8 mouse cellular contexts compared by ENCODE assay signal in the genomic region with DNA sequence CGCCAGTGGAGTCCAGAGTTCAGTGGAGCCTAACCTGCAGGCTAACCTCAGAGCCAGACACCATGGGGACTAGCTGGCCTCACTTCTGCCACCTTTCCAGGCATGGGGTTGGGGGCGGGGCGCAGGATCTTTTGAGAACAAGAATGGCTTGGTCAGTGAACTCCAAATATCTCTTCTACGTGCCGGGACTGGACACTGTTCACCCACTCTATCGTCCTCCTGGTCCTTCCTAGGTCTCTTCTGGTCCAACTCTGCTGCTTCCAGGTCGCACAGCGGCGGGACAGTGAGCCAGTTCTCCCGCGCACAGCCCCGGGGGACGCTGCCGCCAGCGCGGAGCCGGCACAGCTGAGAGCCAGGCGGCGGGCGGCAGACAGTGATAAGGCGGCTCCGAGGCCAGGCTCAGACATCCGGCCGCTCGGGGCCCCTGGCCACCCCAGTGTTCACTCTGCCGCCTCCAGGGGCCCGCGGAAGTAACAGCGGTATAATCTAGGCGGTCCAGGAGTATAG. TPM values are rescaled to one million over a fixed set of nuclear protein-coding genes. Genes with fewer than 3 reads are reported as not detected.
A peak's percentile ranks its signal among the peaks of the same experiment; 100 is the strongest.
DNase-seq lines count a peak whose midpoint lies in the region; ATAC-seq and TF ChIP-seq lines count a peak whose summit lies in the region.

No protein-coding gene starts in this region.

- peak overlapping the region; percentile 23 for H3K4me3 ChIP-seq in lung, embryonic 16.5 days (ENCODE audit: low read length)
- peak overlapping the region; percentile 34 for H3K4me3 ChIP-seq in small intestine, adult 2 months (ENCODE audit: low read depth, low read length)

- peak; percentile 42 for DNase-seq in R1 (ENCODE audit: low read depth, low spot score)
- DNase-seq in c-Kit-positive CD71-positive TER-119-negative erythroid progenitor cells, embryonic 14.5 days (ENCODE audit: low read depth) = peak; percentile 61
- DNase-seq in heart, adult 9 months (ENCODE audit: low spot score in 2 of 2) = peak; percentile 34 to 40
- peak; percentile 16 for DNase-seq in kidney, adult 9 months
- DNase-seq in cerebellum, adult 18-20 months = no peak
- no peak for DNase-seq in gastrocnemius, postnatal 4 days (ENCODE audit: low spot score in 2 of 2)

- peak overlapping the region; percentile 62 for H3K9ac ChIP-seq in lung, embryonic 16.5 days (ENCODE audit: low read length)

- H3K9me3 ChIP-seq in lung, embryonic 16.5 days (ENCODE audit: control insufficient read depth, low read length) = no peaks in the 10 kb centered on the region

- TF ChIP-seq CTCF in small intestine, adult 2 months (IDR thresholded peaks at IDR 0.05; ENCODE audit: extremely low read depth, insufficient read length, insufficient replicate concordance, low read depth, low read length) = no peak

- peak; percentile 81 for ATAC-seq in lung, embryonic 16.5 days (ENCODE audit: low read depth)

- no peak for TF ChIP-seq POLR2A in small intestine, adult 2 months (IDR thresholded peaks at IDR 0.05; ENCODE audit: low read depth, low read length)

- 4% methylated on average over 30 of the region's 30 CpGs for WGBS in lung, embryonic 16.5 days
- WGBS in small intestine, adult 2 months = 4% methylated on average over 30 of the region's 30 CpGs

- peak overlapping the region; percentile 25; the same call in 1 of the 2 replicates for H3K27ac ChIP-seq in lung, embryonic 16.5 days (ENCODE audit: low read length)
- H3K27ac ChIP-seq in small intestine, adult 2 months (ENCODE audit: insufficient read depth, low read depth, low read length) = no peak overlapping the region

- no peaks in the 10 kb centered on the region for H3K27me3 ChIP-seq in lung, embryonic 16.5 days (ENCODE audit: control insufficient read depth, insufficient read depth, low read depth, low read length)
- no peaks in the 10 kb centered on the region for H3K27me3 ChIP-seq in small intestine, adult 2 months (ENCODE audit: control insufficient read depth, insufficient read depth, low read length)

- H3K4me2 ChIP-seq in lung, embryonic 16.5 days (ENCODE audit: low read depth, low read length) = peak overlapping the region; percentile 54

- no peaks in the 10 kb centered on the region for H3K36me3 ChIP-seq in lung, embryonic 16.5 days (ENCODE audit: control insufficient read depth, insufficient read depth, low read length)
- H3K36me3 ChIP-seq in small intestine, adult 2 months (ENCODE audit: control insufficient read depth, insufficient read depth, low read length) = no peaks in the 10 kb centered on the region

- peaks cover 22% of the 10 kb centered on the region for H3K4me1 ChIP-seq in lung, embryonic 16.5 days (replicated peaks; ENCODE audit: control insufficient read depth, insufficient read depth, low read length)
- peaks cover 29% of the 10 kb centered on the region for H3K4me1 ChIP-seq in small intestine, adult 2 months (ENCODE audit: control insufficient read depth, insufficient read depth, insufficient read length, low read length)

RNA-seq across cellular contexts. Expression of a gene that starts 38.2 kb away (rescaled TPM):
- 6.8 and 8.6 TPM in 2 replicates for polyA plus RNA-seq in lung, embryonic 16.5 days (2015; fragmentation: Nextera tagmentation; extraction: Ambion mirVana)
- polyA plus RNA-seq in small intestine, adult 2 months (2012; rRNA removed) = 45.7 and 90.4 TPM in 2 replicates
- 1 to 10 TPM; 5.6 to 7.2 TPM for total RNA-seq in gastrocnemius, postnatal 4 days (2021)

RNA-seq across cellular contexts. Expression of a gene that starts 56.9 kb away (rescaled TPM):
- not detected in 2 replicates for polyA plus RNA-seq in lung, embryonic 16.5 days (2015; fragmentation: Nextera tagmentation; extraction: Ambion mirVana)
- polyA plus RNA-seq in small intestine, adult 2 months (2012; rRNA removed) = 0.17 and 0.98 TPM in 2 replicates
- 1 to 10 TPM in 1 of 2 experiments, under 1 TPM in 1; 0.52 to 1.2 TPM for total RNA-seq in gastrocnemius, postnatal 4 days (2021)

Comparison
In these comparisons a context has a peak if more than half of its experiments do, and no peak if none do; other contexts are left out.
1. DNase-seq: peak in R1 (single experiment), c-Kit-positive CD71-positive TER-119-negative erythroid progenitor cells, embryonic 14.5 days (single experiment), heart, adult 9 months (2 of 2) and kidney, adult 9 months (single experiment); none in cerebellum, adult 18-20 months (0 of 2) and gastrocnemius, postnatal 4 days (0 of 2).